Mouse (Mus musculus) forebrain, embryonic 11.5 days (tissue): ENCODE measurements around the gene Tex22. TPM values are rescaled to one million over a fixed set of nuclear protein-coding genes. Genes with fewer than 3 reads are reported as not detected.

ENCODE experiments used
- ATAC-seq: fragments of 200-750 bp; cut with Nextera tagmentation; replicated peaks from 2 replicates; pipeline ENCODE4 v1.8.0; 2017; ENCODE audit warnings: moderate TSS enrichment; ENCODE audit not compliant: low FRiP score
- DNase-seq: peaks from one replicate; pipeline ENCODE4 v3.0.0-alpha.2; 2017; ENCODE audit warnings: low spot score
- H3K27ac ChIP-seq: fragments of 300-500 bp; sonication (generic); 2 replicates; pipeline ENCODE4 v1.5.1; 2014; ENCODE audit warnings: low read depth, low read length
- H3K27me3 ChIP-seq: fragments of 300-500 bp; sonication (generic); 2 replicates; pipeline ENCODE4 v1.6.1; 2014; ENCODE audit warnings: mild to moderate bottlenecking, low read length, mixed read lengths; ENCODE audit not compliant: control insufficient read depth, insufficient read depth
- H3K36me3 ChIP-seq: fragments of 300-500 bp; sonication (generic); 2 replicates; pipeline ENCODE4 v1.6.1; 2014; ENCODE audit warnings: mild to moderate bottlenecking, low read length, moderate library complexity, mixed read lengths; ENCODE audit not compliant: control insufficient read depth, insufficient read depth
- H3K4me1 ChIP-seq: fragments of 300-500 bp; sonication (generic); replicated peaks from 2 replicates; pipeline ENCODE4 v1.6.1; 2014; ENCODE audit warnings: low read length, mixed read lengths; ENCODE audit not compliant: control insufficient read depth, insufficient read depth
- H3K4me2 ChIP-seq: fragments of 300-500 bp; sonication (generic); 2 replicates; pipeline ENCODE4 v1.6.1; 2014; ENCODE audit warnings: low read depth, mild to moderate bottlenecking, low read length, moderate library complexity, mixed read lengths; ENCODE audit not compliant: severe bottlenecking
- H3K4me3 ChIP-seq: fragments of 300-500 bp; sonication (generic); 2 replicates; pipeline ENCODE4 v1.5.1; 2014; ENCODE audit warnings: low read depth, low read length
- H3K9ac ChIP-seq: fragments of 300-500 bp; sonication (generic); 2 replicates; pipeline ENCODE4 v1.6.1; 2014; ENCODE audit warnings: low read length
- H3K9me3 ChIP-seq: fragments of 300-500 bp; sonication (generic); 2 replicates; pipeline ENCODE4 v1.6.1; 2016; ENCODE audit warnings: low read length, mixed read lengths; ENCODE audit not compliant: control insufficient read depth
- WGBS: fragments of 180-500 bp; shearing (Covaris S2); extraction: QIAGEN DNeasy Blood & Tissue Kit; methylation state at CpG from one replicate; pipeline ENCODE4 v1.1.7; 2014; 5-methylcytosine and 5-hydroxymethylcytosine counted together
- polyA plus RNA-seq: library from polyadenylated mRNA; unstranded; fragments of >200 nt; fragmentation: Nextera tagmentation; extraction: Ambion mirVana; gene quantifications from 2 replicates; pipeline ENCODE4 v1.2.1, GENCODE M21; 2014

The Tex22 gene
- not detected in 2 replicates for polyA plus RNA-seq

GRCm38 (mm10) chr12:113074329-113075062 is at the start of gene Tex22:
Gene Tex22, plus strand, starts transcription at chr12:113074502.
- Histone ChIP-seq H3K4me3 (peak within 1 kb of the TSS; percentile 32), H3K36me3 (no peaks in the 10 kb centered on the region; the same call in 1 of the 2 replicates), H3K9ac (peak within 1 kb of the TSS; percentile 64), H3K4me2 (peak within 1 kb of the TSS; percentile 70), H3K4me1 (peaks cover 12% of the 10 kb centered on the region), H3K27me3 (no peaks in the 10 kb centered on the region), H3K9me3 (no peaks in the 10 kb centered on the region), H3K27ac (peak within 1 kb of the TSS; percentile 68)
- WGBS = 4% methylated on average over 32 of the region's 32 CpGs
- DNase-seq = peak; percentile 90
- peak; percentile 93 for ATAC-seq

GRCm38 (mm10) chr12:113026557-113026956 is 47.7 kb upstream of the Tex22 start:
- Histone ChIP-seq H3K4me3 (no peak overlapping the region), H3K9ac (no peak overlapping the region), H3K27ac (no peak overlapping the region)

GRCm38 (mm10) chr12:113027495-113027894 is 46.8 kb upstream of the Tex22 start:
- no peak for ATAC-seq
- H3K27me3 ChIP-seq = no peaks in the 10 kb centered on the region
- peaks cover 5% of the 10 kb centered on the region for H3K4me1 ChIP-seq
- no peaks in the 10 kb centered on the region for H3K36me3 ChIP-seq
- H3K4me3 ChIP-seq = no peak overlapping the region
- DNase-seq = no peak
- no peak overlapping the region for H3K27ac ChIP-seq
- H3K9ac ChIP-seq = no peak overlapping the region
- 92% methylated on average over 2 of the region's 2 CpGs for WGBS
- H3K9me3 ChIP-seq = no peaks in the 10 kb centered on the region
- no peak overlapping the region for H3K4me2 ChIP-seq

More at GRCm38 (mm10) chr12:113026557-113026956, 47.7 kb upstream of the Tex22 start:
- DNase-seq = no peak
- no peak overlapping the region for H3K4me2 ChIP-seq
- 100% methylated on average over 1 of the region's 1 CpGs for WGBS
- 0 out of 2 replicates have a peak, but pooled peaks cover 2% of the 10 kb centered on the region for H3K4me1 ChIP-seq
- no peak for ATAC-seq
- no peaks in the 10 kb centered on the region for H3K9me3 ChIP-seq
- H3K27me3 ChIP-seq = no peaks in the 10 kb centered on the region
- no peaks in the 10 kb centered on the region for H3K36me3 ChIP-seq

DNA sequence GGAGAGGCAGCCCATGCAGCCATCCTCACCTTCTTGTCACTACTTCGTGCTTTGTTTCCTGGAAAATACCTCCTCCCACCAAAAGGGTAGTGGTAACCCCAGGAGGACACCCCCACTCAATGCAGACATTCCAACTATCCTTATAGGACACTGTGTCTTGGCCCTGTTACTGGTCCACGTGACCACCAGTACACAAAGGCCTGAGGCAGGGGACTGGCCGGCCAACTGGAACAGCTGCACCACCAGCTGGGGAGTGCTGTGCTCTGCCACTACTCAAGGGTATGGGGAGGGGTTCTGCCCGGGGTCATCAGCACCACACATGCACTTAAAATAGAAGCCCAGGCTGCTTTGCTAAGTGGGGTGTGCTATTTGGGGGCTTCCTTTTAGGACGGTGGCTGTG is 46.2 kb upstream of the Tex22 start:
- Histone ChIP-seq H3K9me3 (no peaks in the 10 kb centered on the region), H3K27ac (no peak overlapping the region), H3K4me2 (no peak overlapping the region), H3K27me3 (no peaks in the 10 kb centered on the region), H3K9ac (no peak overlapping the region), H3K4me1 (peaks cover 7% of the 10 kb centered on the region), H3K36me3 (no peaks in the 10 kb centered on the region), H3K4me3 (no peak overlapping the region)
- DNase-seq (no peak), ATAC-seq (no peak; the same call in 1 of the 2 replicates)
- WGBS = 64% methylated on average over 5 of the region's 5 CpGs

- 73% methylated on average over 9 of the region's 9 CpGs for WGBS
- H3K4me3 ChIP-seq = no peak overlapping the region
- DNase-seq = no peak
- no peak for ATAC-seq
- H3K4me1 ChIP-seq = peaks cover 7% of the 10 kb centered on the region
- H3K36me3 ChIP-seq = no peaks in the 10 kb centered on the region
- H3K9ac ChIP-seq = no peak overlapping the region
- H3K27me3 ChIP-seq = no peaks in the 10 kb centered on the region
- H3K9me3 ChIP-seq = no peaks in the 10 kb centered on the region
- H3K4me2 ChIP-seq = no peak overlapping the region
- peak overlapping the region; percentile 46; the same call in 1 of the 2 replicates for H3K27ac ChIP-seq
These were observed 45.4 kb upstream of the Tex22 start for GRCm38 (mm10) chr12:113028898-113029297.

GRCm38 (mm10) chr12:113030046-113030445 is 44.3 kb upstream of the Tex22 start:
- no peak overlapping the region for H3K27ac ChIP-seq
- WGBS = 78% methylated on average over 4 of the region's 4 CpGs
- H3K36me3 ChIP-seq = no peaks in the 10 kb centered on the region
- ATAC-seq (no peak), DNase-seq (no peak)
- H3K4me2 ChIP-seq = no peak overlapping the region
- no peak overlapping the region for H3K4me3 ChIP-seq
- H3K9ac ChIP-seq = no peak overlapping the region
- no peaks in the 10 kb centered on the region for H3K9me3 ChIP-seq
- H3K4me1 ChIP-seq = peaks cover 7% of the 10 kb centered on the region
- H3K27me3 ChIP-seq = no peaks in the 10 kb centered on the region

DNA sequence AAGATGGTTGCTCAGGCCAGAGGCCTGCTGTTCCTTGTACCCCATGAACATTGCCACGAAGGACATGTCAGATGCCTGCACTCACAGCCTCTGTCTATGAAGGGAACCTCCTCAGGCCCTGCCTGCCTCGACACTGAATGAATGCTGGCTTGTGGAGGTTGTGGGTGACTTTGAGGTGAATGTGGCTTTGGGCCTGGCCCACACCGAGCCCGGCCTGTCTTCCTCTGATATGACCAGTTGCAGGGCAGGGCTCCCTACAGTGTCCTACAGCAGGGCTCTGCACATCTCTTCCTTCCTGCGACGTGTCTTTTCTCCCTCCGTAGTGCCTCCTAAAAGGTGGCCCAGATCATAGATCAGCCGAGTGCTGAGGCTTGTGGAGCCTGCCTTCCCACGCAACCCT is 43.3 kb upstream of the Tex22 start:
- Histone ChIP-seq H3K4me3 (no peak overlapping the region), H3K36me3 (no peaks in the 10 kb centered on the region), H3K4me1 (peaks cover 7% of the 10 kb centered on the region), H3K9ac (no peak overlapping the region), H3K27me3 (no peaks in the 10 kb centered on the region), H3K4me2 (no peak overlapping the region), H3K9me3 (no peaks in the 10 kb centered on the region), H3K27ac (no peak overlapping the region)
- no peak for ATAC-seq
- 89% methylated on average over 9 of the region's 9 CpGs for WGBS
- no peak for DNase-seq

GRCm38 (mm10) chr12:113031441-113031840 is 42.9 kb upstream of the Tex22 start:
- peaks cover 7% of the 10 kb centered on the region for H3K4me1 ChIP-seq
- WGBS = 88% methylated on average over 6 of the region's 6 CpGs
- no peak for ATAC-seq

More at GRCm38 (mm10) chr12:113031441-113031840, 42.9 kb upstream of the Tex22 start:
- Histone ChIP-seq H3K9me3 (no peaks in the 10 kb centered on the region), H3K36me3 (no peaks in the 10 kb centered on the region), H3K4me2 (no peak overlapping the region), H3K4me3 (no peak overlapping the region), H3K27ac (no peak overlapping the region), H3K27me3 (no peaks in the 10 kb centered on the region), H3K9ac (no peak overlapping the region)
- DNase-seq = no peak
